Mouse (Mus musculus): ENCODE data around the gene Ylpm1.
A peak's percentile ranks its signal among the peaks of the same experiment; 100 is the strongest.

The Ylpm1 gene

GRCm38 (mm10) chr12:85110011-85110697 lies 114.0 kb downstream of the Ylpm1 start:
- no peak for DNase-seq (ENCODE audit: low spot score)

- peak; percentile 83 for DNase-seq (ENCODE audit: low spot score)
Measured at GRCm38 (mm10) chr12:85110698-85111592, 114.8 kb downstream of the Ylpm1 start, which contains the start of the genes Prox2 and Dlst. Gene Prox2 (minus strand): TSS chr12:85110759. Gene Dlst (plus strand): TSS chr12:85110833.

GRCm38 (mm10) chr12:85112550-85113251 lies 116.6 kb downstream of the Ylpm1 start:
- no peak for DNase-seq (ENCODE audit: low spot score)

GRCm38 (mm10) chr12:85113337-85113736 lies 117.2 kb downstream of the Ylpm1 start:
- DNase-seq (ENCODE audit: low spot score), result no peak

GRCm38 (mm10) chr12:85113917-85114316 lies 117.8 kb downstream of the Ylpm1 start:
- DNase-seq (ENCODE audit: low spot score), result no peak

- DNase-seq (ENCODE audit: low spot score), result no peak
Measured at GRCm38 (mm10) chr12:85115678-85116077, 119.6 kb downstream of the Ylpm1 start.
